Mouse (Mus musculus) retina, postnatal 1 day (tissue): ENCODE measurements around the gene Slc12a8.

Experiments
- DNase-seq: peaks from one replicate; pipeline ENCODE4 v3.0.0-alpha.2; 2012

Slc12a8 gene

GRCm38 (mm10) chr16:33705258-33705657 is 188.1 kb downstream of the Slc12a8 start:
- no peak for DNase-seq

GRCm38 (mm10) chr16:33706111-33706890 is 189.2 kb downstream of the Slc12a8 start:
- DNase-seq: no peak

GRCm38 (mm10) chr16:33708031-33708430 is 190.9 kb downstream of the Slc12a8 start:
- no peak for DNase-seq

GRCm38 (mm10) chr16:33708585-33709397 is 191.7 kb downstream of the Slc12a8 start:
- DNase-seq: no peak
